In the genomic region with DNA sequence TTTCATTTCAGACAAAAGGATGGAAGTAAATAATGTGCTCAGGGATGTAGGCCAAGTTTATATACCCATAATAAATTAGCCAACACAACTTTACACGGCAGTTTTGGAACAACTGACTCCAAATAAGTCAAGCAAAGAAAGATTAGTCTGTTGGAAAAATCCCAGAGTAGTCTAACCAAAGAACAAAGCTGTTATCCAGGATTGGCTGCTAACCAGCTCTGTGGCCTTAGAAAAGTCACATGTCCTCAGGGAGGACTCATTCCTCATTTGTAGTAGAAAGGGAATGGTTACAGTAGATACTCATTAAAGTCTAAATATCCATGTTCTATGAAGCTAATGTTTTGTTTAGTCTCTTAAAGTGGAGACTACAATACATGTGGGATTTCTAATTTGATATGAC, we compare ENCODE assay signal across 23 mouse cellular contexts.
A peak's percentile ranks its signal among the peaks of the same experiment; 100 is the strongest.
DNase-seq lines count a peak whose midpoint lies in the region; ATAC-seq lines count a peak whose summit lies in the region.
"Had no signal": no experiment of that assay in that cellular context is flagged by ENCODE, and none has a peak within 500 bp of the region (broad histone marks: within the 10 kb centered on the region; RNA-seq: fewer than 3 reads in every experiment).

No protein-coding gene starts in this region.

- no peak overlapping the region for H3K27ac ChIP-seq in lung, embryonic 16.5 days (ENCODE audit: low read length)
- H3K27ac ChIP-seq: forebrain, embryonic 13.5 days; heart, embryonic 15.5 days; hindbrain, embryonic 12.5 days; liver, embryonic 14.5 days; neural tube, embryonic 13.5 days had no signal

- H3K4me2 ChIP-seq in lung, embryonic 16.5 days (ENCODE audit: low read depth, low read length) = no peak overlapping the region
- H3K4me2 ChIP-seq: forebrain, embryonic 13.5 days; heart, embryonic 15.5 days; hindbrain, embryonic 12.5 days; midbrain, embryonic 11.5 days; neural tube, embryonic 13.5 days had no signal

- no peaks in the 10 kb centered on the region for H3K36me3 ChIP-seq in lung, embryonic 16.5 days (ENCODE audit: control insufficient read depth, insufficient read depth, low read length)
- H3K36me3 ChIP-seq: heart, embryonic 15.5 days; hindbrain, embryonic 12.5 days; neural tube, embryonic 13.5 days had no signal

- H3K9me3 ChIP-seq in lung, embryonic 16.5 days (ENCODE audit: control insufficient read depth, low read length) = no peaks in the 10 kb centered on the region
- H3K9me3 ChIP-seq: forebrain, embryonic 13.5 days; heart, embryonic 15.5 days; hindbrain, embryonic 12.5 days; neural tube, embryonic 13.5 days had no signal

- no peak overlapping the region for H3K4me3 ChIP-seq in lung, embryonic 16.5 days (ENCODE audit: low read length)
- H3K4me3 ChIP-seq: forebrain, embryonic 13.5 days; heart, embryonic 15.5 days; hindbrain, embryonic 12.5 days; neural tube, embryonic 13.5 days had no signal

- ATAC-seq in lung, embryonic 16.5 days (ENCODE audit: low read depth) = peak; percentile 51; the same call in 1 of the 2 replicates
- ATAC-seq: CD4-positive, CD25-positive, alpha-beta regulatory T cell, adult 4 months; forebrain, embryonic 13.5 days; intestine, embryonic 16.5 days had no signal

- no peaks in the 10 kb centered on the region for H3K27me3 ChIP-seq in lung, embryonic 16.5 days (ENCODE audit: control insufficient read depth, insufficient read depth, low read depth, low read length)
- H3K27me3 ChIP-seq: forebrain, embryonic 13.5 days; heart, embryonic 15.5 days; hindbrain, embryonic 12.5 days had no signal

- 35% methylated on average over 1 of the region's 1 CpGs for WGBS in lung, embryonic 16.5 days

- peak; percentile 4 for DNase-seq in adrenal gland, postnatal 14 days
- no peak for DNase-seq in adrenal gland, adult 18-20 months (ENCODE audit: low spot score in 2 of 2)
- DNase-seq in kidney, postnatal 10 days = peak; percentile 5
- no peak for DNase-seq in kidney, postnatal 25 days
- DNase-seq in lung, postnatal 36 days = no peak
- DNase-seq in adipocyte (ENCODE audit: low spot score) = peak; percentile 24
- no peak for DNase-seq in urinary bladder, postnatal 10 days (ENCODE audit: low spot score)
- DNase-seq: cerebellum, adult 18-20 months; cerebellum, postnatal 10 days; gastrocnemius, postnatal 10 days; kidney, adult 8-10 months; liver; thymus, adult 2 months; thymus, postnatal 36 days had no signal

- H3K4me1 ChIP-seq in lung, embryonic 16.5 days (replicated peaks; ENCODE audit: control insufficient read depth, insufficient read depth, low read length) = no peaks in the 10 kb centered on the region
- H3K4me1 ChIP-seq: forebrain, embryonic 13.5 days; heart, embryonic 15.5 days; hindbrain, embryonic 12.5 days; neural tube, embryonic 13.5 days had no signal

- H3K9ac ChIP-seq in lung, embryonic 16.5 days (ENCODE audit: low read length) = no peak overlapping the region
- H3K9ac ChIP-seq: forebrain, embryonic 13.5 days; heart, embryonic 15.5 days; hindbrain, embryonic 12.5 days; liver, embryonic 14.5 days; neural tube, embryonic 13.5 days had no signal

Comparison
In these comparisons a context has a peak if more than half of its experiments do, and no peak if none do; other contexts are left out.
1. DNase-seq: peak in adrenal gland, postnatal 14 days (single experiment), kidney, postnatal 10 days (single experiment) and adipocyte (single experiment); none in adrenal gland, adult 18-20 months (0 of 2), kidney, postnatal 25 days (0 of 2), lung, postnatal 36 days (single experiment) and urinary bladder, postnatal 10 days (single experiment).